Mouse (Mus musculus) thymus, postnatal 10 days (tissue): ENCODE measurements at regions not wholly inside any gene's neighbourhood (a gene's known extent, or its start where the extent isn't known, plus 50 kb on each side); places are given as distances from the start of the nearest gene placed in this dataset.

Source experiments
- DNase-seq, 2 experiments: peaks; one replicate each; pipeline ENCODE4 v3.0.0; 2021; ENCODE audit warnings: low spot score in 2 of 2

GRCm38 (mm10) chr6:95179993-95180392, 63.0 kb downstream of the Kbtbd8 start:
- no peak for DNase-seq

- no peak for DNase-seq
Measured at GRCm38 (mm10) chr6:95182238-95182637, 65.2 kb downstream of the Kbtbd8 start.

- DNase-seq = no peak
Measured at GRCm38 (mm10) chr6:95185074-95185931, 68.3 kb downstream of the Kbtbd8 start.

- DNase-seq = no peak
Measured at GRCm38 (mm10) chr6:95196631-95197030, 79.6 kb downstream of the Kbtbd8 start.

GRCm38 (mm10) chr6:95198611-95199010, 81.6 kb downstream of the Kbtbd8 start:
- no peak for DNase-seq

- no peak for DNase-seq
Measured at GRCm38 (mm10) chr6:95202291-95202790, 85.3 kb downstream of the Kbtbd8 start.

- DNase-seq = no peak
Measured at GRCm38 (mm10) chr6:95202978-95203377, 85.9 kb downstream of the Kbtbd8 start.

GRCm38 (mm10) chr6:95204231-95204630, 87.2 kb downstream of the Kbtbd8 start:
- no peak for DNase-seq

GRCm38 (mm10) chr6:95207063-95207462, 90.0 kb downstream of the Kbtbd8 start:
- peak in 1 of 2 experiments; percentile 15 for DNase-seq

GRCm38 (mm10) chr6:95217431-95217830, 100.4 kb downstream of the Kbtbd8 start:
- no peak for DNase-seq

- no peak for DNase-seq
Measured at GRCm38 (mm10) chr6:95218830-95219229, 101.8 kb downstream of the Kbtbd8 start.

- peak; percentile 22 to 66 for DNase-seq
Measured at GRCm38 (mm10) chr6:95223537-95223936, 98.4 kb upstream of the Gm10234 start.

GRCm38 (mm10) chr6:95229885-95230284, 92.0 kb upstream of the Gm10234 start:
- no peak for DNase-seq

- no peak for DNase-seq
Measured at GRCm38 (mm10) chr6:95234712-95235111, 87.2 kb upstream of the Gm10234 start.

GRCm38 (mm10) chr6:95243657-95244056, 78.3 kb upstream of the Gm10234 start:
- DNase-seq = no peak

GRCm38 (mm10) chr6:95244911-95245310, 77.0 kb upstream of the Gm10234 start:
- DNase-seq = no peak

GRCm38 (mm10) chr6:95256303-95256702, 65.6 kb upstream of the Gm10234 start:
- DNase-seq = no peak

GRCm38 (mm10) chr6:95261001-95261400, 60.9 kb upstream of the Gm10234 start:
- DNase-seq = no peak

- DNase-seq = no peak
Measured at GRCm38 (mm10) chr6:95264011-95264869, 57.7 kb upstream of the Gm10234 start.

GRCm38 (mm10) chr6:95269524-95269923, 52.4 kb upstream of the Gm10234 start:
- no peak for DNase-seq
